Mouse (Mus musculus) olfactory bulb, adult 2 months (tissue): ENCODE data around the gene Gm17334.

Experiments used
- CTCF ChIP-seq: fragments of 200-500 bp; IDR thresholded peaks from 2 replicates; pipeline ENCODE4 v1.5.1; 2012; ENCODE audit warnings: low read depth, mild to moderate bottlenecking, low read length, moderate library complexity; ENCODE audit not compliant: insufficient read depth
- POLR2A ChIP-seq: fragments of 200-500 bp; IDR thresholded peaks from 2 replicates; pipeline ENCODE4 v1.6.1; 2012; ENCODE audit warnings: mild to moderate bottlenecking, low read depth, low read length, moderate library complexity; ENCODE audit not compliant: insufficient read depth

GRCm38 (mm10) chr11:53761822-53762221 is 11.2 kb downstream of the Gm17334 start:
- no peak for TF ChIP-seq POLR2A
- TF ChIP-seq CTCF = no peak
